Mouse (Mus musculus) naive thymus-derived CD4-positive, alpha-beta T cell, adult 5 months (primary cell): ENCODE data around the gene Ccl1. TPM values are rescaled to one million over a fixed set of nuclear protein-coding genes. Genes with fewer than 3 reads are reported as not detected.

ENCODE experiments used
- polyA plus RNA-seq: library from polyadenylated mRNA; unstranded; fragments of 100-300 nt; shearing (Covaris generic); gene quantifications from one replicate; pipeline ENCODE4 v1.2.1, GENCODE M21; 2017

Gene Ccl1
- polyA plus RNA-seq: not detected

DNA sequence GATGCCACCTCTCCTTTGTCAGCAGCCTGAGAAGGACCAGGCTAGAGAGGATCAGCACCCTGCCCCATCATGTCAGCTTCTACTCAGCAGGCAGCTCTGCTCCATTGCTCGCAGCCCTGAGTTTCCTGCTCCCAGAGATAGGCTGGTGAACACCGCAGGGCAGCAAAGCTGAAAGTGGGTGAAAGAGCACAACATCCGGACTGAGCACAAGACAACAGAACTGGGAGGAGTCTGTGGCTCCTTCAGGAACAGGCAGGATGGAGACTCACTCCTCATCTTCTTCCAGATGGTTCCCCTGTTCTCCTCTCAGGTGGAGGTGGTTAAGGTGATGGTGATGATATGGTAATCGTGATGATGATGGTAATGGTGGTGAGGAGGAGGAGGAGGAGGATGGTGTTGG is at the start of gene Ccl1:
Ccl1 (minus strand) TSS at position 101 of the 400 bp plus-strand sequence.

Other genes starting within 250 kb of the Ccl1 start
- gene Ccl11, start 247.9 kb downstream of the Ccl1 start, polyA plus RNA-seq: not detected
- gene Ccl12, start 203.8 kb downstream of the Ccl1 start, polyA plus RNA-seq: not detected
- not detected for gene Ccl8, start 190.5 kb downstream of the Ccl1 start, polyA plus RNA-seq
- gene Tmem132e, start 83.2 kb upstream of the Ccl1 start, polyA plus RNA-seq: not detected